ENCODE assay signal across 14 mouse cellular contexts in the genomic region with DNA sequence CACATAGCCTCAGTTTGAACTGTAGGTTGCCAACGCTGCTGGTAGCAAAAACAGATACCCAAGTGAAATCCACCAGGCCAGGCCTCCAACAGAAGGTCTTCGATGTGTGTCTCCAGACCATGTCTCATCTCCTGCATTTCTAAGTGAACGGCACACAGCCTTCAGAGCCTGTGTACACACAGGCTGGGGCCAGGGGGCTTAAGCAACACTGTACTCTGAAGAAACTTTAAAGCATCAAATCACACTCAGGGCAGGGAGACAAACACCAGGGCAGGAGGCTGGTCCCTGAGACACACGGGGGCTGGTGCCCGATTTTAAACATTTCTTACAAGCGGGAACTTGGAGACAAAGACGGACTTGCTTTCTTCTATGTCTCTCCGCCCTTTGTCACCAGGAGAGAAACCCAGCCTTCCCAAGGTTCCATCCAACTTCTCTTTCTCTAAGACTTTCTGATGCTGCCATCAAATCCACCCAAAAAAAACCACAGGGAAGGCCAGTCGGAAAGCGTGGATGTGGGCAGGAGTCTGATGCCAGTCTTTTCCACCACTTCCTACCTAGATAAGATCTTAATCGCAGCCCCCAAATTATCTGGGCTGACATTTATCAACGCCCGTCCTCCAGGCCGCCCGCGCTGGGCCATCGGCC. TPM values are rescaled to one million over a fixed set of nuclear protein-coding genes. Genes with fewer than 3 reads are reported as not detected.
DNase-seq lines count a peak whose midpoint lies in the region; ATAC-seq and TF ChIP-seq lines count a peak whose summit lies in the region.
"Had no signal": no experiment of that assay in that cellular context is flagged by ENCODE, and none has a peak within 500 bp of the region (broad histone marks: within the 10 kb centered on the region; RNA-seq: fewer than 3 reads in every experiment).

No protein-coding gene starts in this region.

- peak overlapping the region; percentile 60; the same call in 1 of the 2 replicates for H3K27ac ChIP-seq in midbrain, embryonic 11.5 days (ENCODE audit: low read depth, low read length)
- no peak overlapping the region for H3K27ac ChIP-seq in midbrain, postnatal 0 days (ENCODE audit: low read depth, low read length)
- 0 out of 2 replicates have a peak overlapping the region, but pooled peaks have one; percentile 41 for H3K27ac ChIP-seq in limb, embryonic 12.5 days
- H3K27ac ChIP-seq: lung, embryonic 15.5 days had no signal

- peak; percentile 55 for DNase-seq in embryo, embryonic 10.5 days (ENCODE audit: low spot score)
- no peak for DNase-seq in embryo, embryonic 9.5 days (ENCODE audit: extremely low spot score)
- peak; percentile 96 for DNase-seq in midbrain, embryonic 11.5 days (ENCODE audit: low spot score, missing footprints)
- DNase-seq in midbrain, postnatal 0 days (ENCODE audit: low spot score) = no peak
- DNase-seq in frontal cortex, postnatal 14 days (ENCODE audit: low spot score in 2 of 2) = no peak
- no peak for DNase-seq in thymus, postnatal 4 days
- DNase-seq: heart, postnatal 14 days; kidney, postnatal 14 days; right cerebral cortex, postnatal 25 days; thymus, adult 2 months had no signal

- WGBS in midbrain, embryonic 11.5 days = 28% methylated on average over 17 of the region's 17 CpGs
- WGBS in midbrain, postnatal 0 days = 42% methylated on average over 17 of the region's 17 CpGs
- 42% methylated on average over 17 of the region's 17 CpGs for WGBS in limb, embryonic 12.5 days

- no peaks in the 10 kb centered on the region for H3K36me3 ChIP-seq in midbrain, embryonic 11.5 days (ENCODE audit: control insufficient read depth, insufficient read depth, low read length)
- H3K36me3 ChIP-seq in midbrain, postnatal 0 days (ENCODE audit: insufficient read depth, low read length) = no peaks in the 10 kb centered on the region
- no peaks in the 10 kb centered on the region for H3K36me3 ChIP-seq in limb, embryonic 12.5 days
- H3K36me3 ChIP-seq: lung, embryonic 15.5 days had no signal

- H3K4me2 ChIP-seq in midbrain, embryonic 11.5 days = peak overlapping the region; percentile 25
- no peak overlapping the region for H3K4me2 ChIP-seq in midbrain, postnatal 0 days (ENCODE audit: low read depth, low read length, poor library complexity, severe bottlenecking)
- peak overlapping the region; percentile 23 for H3K4me2 ChIP-seq in limb, embryonic 12.5 days
- H3K4me2 ChIP-seq: lung, embryonic 15.5 days had no signal

- peaks cover 28% of the 10 kb centered on the region for H3K27me3 ChIP-seq in midbrain, embryonic 11.5 days (ENCODE audit: control insufficient read depth, insufficient read depth, low read length)
- H3K27me3 ChIP-seq in midbrain, postnatal 0 days (ENCODE audit: insufficient read depth, low read length) = peaks cover 8% of the 10 kb centered on the region; the same call in 1 of the 2 replicates
- no peaks in the 10 kb centered on the region for H3K27me3 ChIP-seq in limb, embryonic 12.5 days

- H3K4me1 ChIP-seq in midbrain, embryonic 11.5 days (ENCODE audit: control insufficient read depth, insufficient read depth, low read length) = peaks cover 55% of the 10 kb centered on the region
- peaks cover 3% of the 10 kb centered on the region; the same call in 1 of the 2 replicates for H3K4me1 ChIP-seq in midbrain, postnatal 0 days (ENCODE audit: insufficient read depth, low read length)
- peaks cover 94% of the 10 kb centered on the region for H3K4me1 ChIP-seq in limb, embryonic 12.5 days (replicated peaks)

- no peak for ATAC-seq in midbrain, embryonic 11.5 days (ENCODE audit: low FRiP score)
- no peak for ATAC-seq in midbrain, postnatal 0 days (ENCODE audit: low FRiP score)
- ATAC-seq in limb, embryonic 12.5 days (ENCODE audit: insufficient number of reproducible peaks, insufficient read depth, low FRiP score, low TSS enrichment, low read depth) = no peak
- ATAC-seq in monocyte, adult 5-6 weeks (replicated peaks; ENCODE audit: insufficient number of reproducible peaks, low FRiP score, low TSS enrichment, poor library complexity, severe bottlenecking) = no peak

- no peak for TF ChIP-seq CTCF in midbrain, postnatal 0 days (IDR thresholded peaks at IDR 0.05)

- no peak overlapping the region for H3K4me3 ChIP-seq in midbrain, embryonic 11.5 days (ENCODE audit: low read depth, low read length)
- no peak overlapping the region for H3K4me3 ChIP-seq in midbrain, postnatal 0 days (ENCODE audit: low read depth, low read length)
- H3K4me3 ChIP-seq in limb, embryonic 12.5 days (replicated peaks) = no peak overlapping the region
- H3K4me3 ChIP-seq: lung, embryonic 15.5 days had no signal

- peak overlapping the region; percentile 49 for H3K9ac ChIP-seq in midbrain, embryonic 11.5 days (ENCODE audit: low read length)
- H3K9ac ChIP-seq in midbrain, postnatal 0 days (replicated peaks; ENCODE audit: low read length, poor library complexity, severe bottlenecking) = no peak overlapping the region
- H3K9ac ChIP-seq in limb, embryonic 12.5 days (replicated peaks) = peak overlapping the region; percentile 42; the same call in 1 of the 2 replicates
- H3K9ac ChIP-seq: lung, embryonic 15.5 days had no signal

- no peaks in the 10 kb centered on the region for H3K9me3 ChIP-seq in midbrain, embryonic 11.5 days (ENCODE audit: control insufficient read depth, low read length)
- H3K9me3 ChIP-seq in midbrain, postnatal 0 days (ENCODE audit: low read length) = no peaks in the 10 kb centered on the region
- no peaks in the 10 kb centered on the region for H3K9me3 ChIP-seq in limb, embryonic 12.5 days
- H3K9me3 ChIP-seq: lung, embryonic 15.5 days had no signal

RNA-seq across cellular contexts. Expression of gene Prdm16, which starts 42.4 kb away (rescaled TPM):
- 6.6 and 8.0 TPM in 2 replicates for polyA plus RNA-seq in midbrain, embryonic 11.5 days (2014; fragmentation: Nextera tagmentation; extraction: Ambion mirVana)
- 10.7 and 13.4 TPM in 2 replicates for total RNA-seq in midbrain, postnatal 0 days (2014; rRNA removed)
- 9.3 and 12.0 TPM in 2 replicates for polyA plus RNA-seq in midbrain, postnatal 0 days (2015; fragmentation: Nextera tagmentation; extraction: Ambion mirVana)
- polyA plus RNA-seq in limb, embryonic 12.5 days (2016; fragmentation: Nextera tagmentation; extraction: Ambion mirVana) = 97.9 and 115 TPM in 2 replicates
- 0.19 to 0.87 TPM (median 0.43 TPM) in 3 replicates for total RNA-seq in monocyte, adult 5-6 weeks (2017)
- total RNA-seq: MEL had no signal

Comparison
In these comparisons a context has a peak if more than half of its experiments do, and no peak if none do; other contexts are left out.
1. DNase-seq: peak in embryo, embryonic 10.5 days (single experiment) and midbrain, embryonic 11.5 days (single experiment); none in embryo, embryonic 9.5 days (single experiment), midbrain, postnatal 0 days (single experiment), frontal cortex, postnatal 14 days (0 of 2) and thymus, postnatal 4 days (single experiment).